Mouse (Mus musculus): Measurements from ENCODE around the gene Clec2d.
"Not testable (repeated sequence)": the region's sequence is repeated elsewhere in the genome, so short reads cannot be mapped to it uniquely, and the experiment has no call there.

Clec2d gene

GRCm38 (mm10) chr6:129180403-129181169, at the start of gene Clec2d:
TSS of gene Clec2d (plus strand) at chr6:129180615.
- in situ Hi-C loops (cut with MboI; ENCODE audit: low pct_unique_long_range_greater_than_20kb in 1 of 2, low sequenced_read_pairs in 2 of 2, unreplicated experiment in 1 of 2) = no loop called here

GRCm38 (mm10) chr6:129132604-129133341, 47.6 kb upstream of the Clec2d start:
- in situ Hi-C loops (cut with MboI; ENCODE audit: low pct_unique_long_range_greater_than_20kb in 1 of 2, low sequenced_read_pairs in 2 of 2, unreplicated experiment in 1 of 2) = no loop called here

- in situ Hi-C loops (cut with MboI; ENCODE audit: low pct_unique_long_range_greater_than_20kb in 1 of 2, low sequenced_read_pairs in 2 of 2, unreplicated experiment in 1 of 2) = no loop called here
Measured at GRCm38 (mm10) chr6:129146812-129147211, 33.6 kb upstream of the Clec2d start.

- in situ Hi-C loops (cut with MboI; ENCODE audit: low pct_unique_long_range_greater_than_20kb in 1 of 2, low sequenced_read_pairs in 2 of 2, unreplicated experiment in 1 of 2) = no loop called here
Measured at GRCm38 (mm10) chr6:129160103-129160502, 20.3 kb upstream of the Clec2d start.

- in situ Hi-C loops (cut with MboI; ENCODE audit: low pct_unique_long_range_greater_than_20kb in 1 of 2, low sequenced_read_pairs in 2 of 2, unreplicated experiment in 1 of 2) = no loop called here
Measured at GRCm38 (mm10) chr6:129161136-129161535, 19.3 kb upstream of the Clec2d start.

GRCm38 (mm10) chr6:129161951-129162350, 18.5 kb upstream of the Clec2d start:
- in situ Hi-C loops (cut with MboI; ENCODE audit: low pct_unique_long_range_greater_than_20kb in 1 of 2, low sequenced_read_pairs in 2 of 2, unreplicated experiment in 1 of 2) = no loop called here

GRCm38 (mm10) chr6:129162587-129163159, 17.7 kb upstream of the Clec2d start:
- in situ Hi-C loops (cut with MboI; ENCODE audit: low pct_unique_long_range_greater_than_20kb in 1 of 2, low sequenced_read_pairs in 2 of 2, unreplicated experiment in 1 of 2) = no loop called here

- in situ Hi-C loops (cut with MboI; ENCODE audit: low pct_unique_long_range_greater_than_20kb in 1 of 2, low sequenced_read_pairs in 2 of 2, unreplicated experiment in 1 of 2) = no loop called here
Measured at GRCm38 (mm10) chr6:129163606-129164005, 16.8 kb upstream of the Clec2d start.

- in situ Hi-C loops (cut with MboI; ENCODE audit: low pct_unique_long_range_greater_than_20kb in 1 of 2, low sequenced_read_pairs in 2 of 2, unreplicated experiment in 1 of 2) = no loop called here
Measured at GRCm38 (mm10) chr6:129170925-129171324, 9.5 kb upstream of the Clec2d start.

GRCm38 (mm10) chr6:129171675-129172074, 8.7 kb upstream of the Clec2d start:
- in situ Hi-C loops (cut with MboI; ENCODE audit: low pct_unique_long_range_greater_than_20kb in 1 of 2, low sequenced_read_pairs in 2 of 2, unreplicated experiment in 1 of 2) = no loop called here

- in situ Hi-C loops (cut with MboI; ENCODE audit: low pct_unique_long_range_greater_than_20kb in 1 of 2, low sequenced_read_pairs in 2 of 2, unreplicated experiment in 1 of 2) = no loop called here
Measured at GRCm38 (mm10) chr6:129174836-129175235, 5.6 kb upstream of the Clec2d start.

- in situ Hi-C loops (cut with MboI; ENCODE audit: low pct_unique_long_range_greater_than_20kb in 1 of 2, low sequenced_read_pairs in 2 of 2, unreplicated experiment in 1 of 2) = no loop called here
Measured at GRCm38 (mm10) chr6:129175612-129176011, 4.8 kb upstream of the Clec2d start.

GRCm38 (mm10) chr6:129176621-129177020, 3.8 kb upstream of the Clec2d start:
- in situ Hi-C loops (cut with MboI; ENCODE audit: low pct_unique_long_range_greater_than_20kb in 1 of 2, low sequenced_read_pairs in 2 of 2, unreplicated experiment in 1 of 2) = no loop called here

GRCm38 (mm10) chr6:129179281-129179680, 1.1 kb upstream of the Clec2d start:
- in situ Hi-C loops (cut with MboI; ENCODE audit: low pct_unique_long_range_greater_than_20kb in 1 of 2, low sequenced_read_pairs in 2 of 2, unreplicated experiment in 1 of 2) = no loop called here

- in situ Hi-C loops (cut with MboI; ENCODE audit: low pct_unique_long_range_greater_than_20kb in 1 of 2, low sequenced_read_pairs in 2 of 2, unreplicated experiment in 1 of 2) = not testable (repeated sequence)
Measured at GRCm38 (mm10) chr6:129179831-129180230, 584 bp upstream of the Clec2d start.

- in situ Hi-C loops (cut with MboI; ENCODE audit: low pct_unique_long_range_greater_than_20kb in 1 of 2, low sequenced_read_pairs in 2 of 2, unreplicated experiment in 1 of 2) = no loop called here
Measured at GRCm38 (mm10) chr6:129181249-129181648, 834 bp downstream of the Clec2d start.

GRCm38 (mm10) chr6:129181683-129182082, 1.3 kb downstream of the Clec2d start:
- in situ Hi-C loops (cut with MboI; ENCODE audit: low pct_unique_long_range_greater_than_20kb in 1 of 2, low sequenced_read_pairs in 2 of 2, unreplicated experiment in 1 of 2) = no loop called here

GRCm38 (mm10) chr6:129182518-129182917, 2.1 kb downstream of the Clec2d start:
- in situ Hi-C loops (cut with MboI; ENCODE audit: low pct_unique_long_range_greater_than_20kb in 1 of 2, low sequenced_read_pairs in 2 of 2, unreplicated experiment in 1 of 2) = no loop called here

GRCm38 (mm10) chr6:129184001-129184400, 3.6 kb downstream of the Clec2d start:
- in situ Hi-C loops (cut with MboI; ENCODE audit: low pct_unique_long_range_greater_than_20kb in 1 of 2, low sequenced_read_pairs in 2 of 2, unreplicated experiment in 1 of 2) = not testable (repeated sequence)
